Mouse (Mus musculus) thymus, postnatal 0 days (tissue): ENCODE data around the gene Mtch1. TPM values are rescaled to one million over a fixed set of nuclear protein-coding genes. Genes with fewer than 3 reads are reported as not detected.
A peak's percentile ranks its signal among the peaks of the same experiment; 100 is the strongest.

Source experiments
- DNase-seq: peaks from one replicate; pipeline ENCODE4 v3.0.0-alpha.2; 2015; ENCODE audit warnings: low spot score
- polyA plus RNA-seq: library from polyadenylated mRNA; unstranded; fragments of >200 nt; fragmentation: Nextera tagmentation; extraction: Ambion mirVana; gene quantifications from 2 replicates; pipeline ENCODE4 v1.2.1, GENCODE M21; 2015

Mtch1 gene
- polyA plus RNA-seq, 1 experiment from 2014 or later: 154 TPM

DNA sequence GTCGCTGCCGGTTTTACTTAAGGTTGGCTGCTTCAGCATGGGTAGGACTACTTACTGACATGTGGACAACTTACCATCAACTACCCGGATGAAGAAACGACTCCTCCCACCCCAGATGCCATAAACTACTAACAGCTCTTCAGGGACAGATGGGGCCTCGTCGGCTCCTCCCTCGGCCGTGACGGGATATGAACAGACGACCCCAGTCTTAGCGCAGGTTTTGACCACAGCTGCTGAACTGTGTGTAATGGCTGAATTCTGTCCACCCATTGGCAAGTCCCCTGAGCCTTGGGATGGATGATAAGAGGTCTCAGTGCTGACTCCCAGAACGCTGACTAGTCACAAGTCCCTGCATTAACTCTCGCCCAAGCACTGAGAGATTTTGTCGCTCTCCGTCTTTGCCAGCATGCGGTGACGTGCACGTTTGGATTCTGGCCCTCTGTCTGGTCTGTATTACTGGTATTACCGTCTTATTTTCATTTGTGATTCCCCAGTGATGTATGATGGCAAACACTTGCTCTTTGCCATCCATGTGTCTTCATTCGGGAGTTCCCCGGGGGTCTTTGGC lies 37.6 kb downstream of the Mtch1 start:
- no peak for DNase-seq

DNA sequence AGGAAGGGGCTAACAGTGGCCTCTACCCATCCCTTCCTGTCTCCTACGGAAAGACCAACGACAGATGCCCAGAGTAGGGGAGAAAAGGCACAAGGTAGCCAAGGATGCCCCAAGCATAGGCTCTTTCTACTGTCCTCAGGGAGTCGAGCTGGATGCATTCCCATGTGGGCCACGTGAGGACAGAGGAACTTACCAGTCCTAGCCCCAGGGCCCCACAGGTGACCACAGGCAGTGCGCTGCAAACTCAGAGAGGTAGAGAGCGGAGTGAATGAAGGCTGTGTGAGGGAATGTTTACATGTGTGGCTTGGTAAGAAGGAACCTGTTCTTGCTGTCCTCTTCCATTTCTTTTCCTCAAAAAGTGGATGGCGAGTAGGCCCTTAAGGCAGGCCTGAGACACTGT lies 41.9 kb downstream of the Mtch1 start:
- peak; percentile 18 for DNase-seq

DNA sequence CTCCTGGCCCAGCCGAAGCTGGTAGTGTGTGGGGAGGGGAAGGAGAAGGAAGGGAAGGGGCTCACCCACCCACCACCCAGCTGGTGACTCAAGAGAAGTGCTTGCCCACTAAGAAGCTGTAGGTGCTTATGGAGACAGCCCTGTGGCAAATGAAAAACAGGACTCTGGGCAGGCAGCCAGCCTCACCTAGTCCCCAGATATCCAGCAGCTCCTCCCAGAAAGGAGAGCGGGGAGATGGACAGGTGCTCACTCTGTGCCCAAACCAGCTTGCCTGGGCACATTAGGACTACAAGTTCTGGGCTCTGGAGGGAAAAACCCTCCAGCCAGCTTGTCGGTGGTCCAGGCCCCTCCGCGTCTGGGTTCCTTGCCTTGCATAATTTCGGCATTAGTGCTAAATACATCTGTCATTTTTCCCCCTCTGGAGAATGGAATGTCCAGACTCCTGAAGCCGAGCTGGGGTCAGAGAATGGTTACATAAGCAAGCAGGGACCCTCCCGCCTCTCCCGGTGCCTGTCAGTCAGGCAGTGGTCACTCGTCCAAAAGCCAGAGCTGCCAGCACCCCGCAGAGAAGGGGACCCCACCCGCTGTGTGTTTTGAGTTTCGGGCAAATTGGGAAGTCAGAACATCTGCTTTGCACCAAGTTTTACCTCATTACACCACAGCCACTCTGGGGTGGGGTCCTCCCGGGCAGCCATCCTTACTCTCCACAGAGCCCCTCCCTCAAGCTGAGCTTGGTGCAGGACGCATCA lies 42.5 kb downstream of the Mtch1 start:
- no peak for DNase-seq

GRCm38 (mm10) chr17:29304376-29305057 lies 43.2 kb downstream of the Mtch1 start:
- DNase-seq: peak; percentile 45

- peak; percentile 11 for DNase-seq
Measured at GRCm38 (mm10) chr17:29303856-29304255, 43.9 kb downstream of the Mtch1 start.

GRCm38 (mm10) chr17:29303087-29303486 lies 44.6 kb downstream of the Mtch1 start:
- DNase-seq: peak; percentile 66

GRCm38 (mm10) chr17:29302149-29302548 lies 45.6 kb downstream of the Mtch1 start:
- no peak for DNase-seq

DNA sequence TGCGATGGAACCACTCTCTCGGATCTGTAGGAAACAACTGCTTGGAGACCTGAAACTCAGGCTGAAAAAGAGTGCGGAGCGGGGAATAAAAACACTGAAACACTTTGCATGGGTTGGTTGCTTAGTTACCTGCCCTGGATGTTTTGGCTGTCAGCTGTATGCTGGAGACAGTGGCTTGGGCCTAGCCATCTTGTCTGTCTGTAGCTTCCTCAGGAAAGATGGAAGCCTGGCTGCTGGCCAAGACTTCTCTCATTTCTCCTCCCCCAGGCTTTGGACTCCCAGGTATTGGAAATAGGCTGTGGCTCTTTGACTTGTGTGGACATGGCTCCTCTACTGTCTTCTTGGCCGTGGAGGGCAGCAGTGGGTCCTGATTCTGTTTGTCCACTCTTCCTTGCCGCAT lies 46.3 kb downstream of the Mtch1 start:
- DNase-seq: no peak

GRCm38 (mm10) chr17:29300926-29301325 lies 46.8 kb downstream of the Mtch1 start:
- DNase-seq: no peak

DNA sequence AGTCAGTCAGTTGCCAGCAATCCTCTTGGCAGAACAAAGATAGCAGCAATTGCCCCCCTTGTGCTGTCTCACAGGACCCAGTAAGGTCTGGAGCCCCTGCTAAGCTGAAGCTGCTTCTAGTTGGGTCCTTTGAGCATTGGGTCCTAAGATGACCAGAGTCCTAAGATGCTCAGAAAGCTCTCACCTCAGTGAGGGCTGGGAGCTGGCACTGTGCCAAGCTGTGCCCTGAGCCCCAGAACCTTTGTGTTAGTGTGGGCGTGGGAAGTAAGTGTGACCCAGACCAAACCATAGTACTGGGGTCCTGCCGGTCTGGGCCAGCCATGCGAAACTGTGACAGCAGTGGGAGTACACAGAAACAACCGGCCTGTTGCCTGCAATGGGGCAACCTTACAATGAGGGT lies 48.5 kb downstream of the Mtch1 start:
- DNase-seq: no peak

DNA sequence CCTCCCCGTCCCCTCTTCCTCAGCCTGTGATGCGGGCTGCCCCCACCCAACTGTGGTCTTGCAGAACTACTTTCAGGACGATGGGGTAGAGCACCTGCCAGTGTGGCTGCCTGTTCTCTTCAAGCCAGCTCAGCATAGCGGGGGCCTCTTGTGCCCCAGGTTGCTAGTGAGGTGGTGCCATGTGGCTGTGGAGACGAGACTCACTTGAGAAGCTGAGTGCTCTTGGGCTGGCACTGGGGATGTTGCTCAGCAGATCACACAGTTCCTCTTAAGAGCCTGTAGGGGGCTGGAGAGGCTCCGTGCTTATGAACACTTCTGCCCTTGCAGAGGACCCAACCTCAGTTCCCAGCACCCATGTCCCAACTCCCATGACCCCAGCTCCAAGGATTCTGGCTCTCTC lies 49.9 kb downstream of the Mtch1 start:
- peak; percentile 77 for DNase-seq

GRCm38 (mm10) chr17:29297321-29297720 lies 50.4 kb downstream of the Mtch1 start:
- no peak for DNase-seq

DNA sequence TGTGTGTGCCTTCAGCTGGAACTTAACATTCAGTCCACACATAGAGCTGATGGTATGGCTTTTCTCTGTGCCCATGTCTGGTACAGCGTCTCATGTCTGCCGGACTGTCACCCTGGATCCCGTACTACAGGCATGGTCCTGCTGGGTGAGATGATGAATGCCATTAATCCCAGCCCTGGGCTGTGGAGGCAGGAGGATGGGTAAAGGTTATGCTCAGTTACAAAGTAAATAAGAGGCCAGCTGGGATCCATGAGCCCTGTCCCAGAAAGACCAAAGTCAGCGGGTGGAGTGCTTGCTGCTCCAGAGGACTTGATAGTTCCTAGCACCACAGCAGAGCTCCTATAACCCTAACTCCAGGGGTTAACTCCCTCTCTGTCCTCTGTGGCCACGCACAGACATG lies 51.9 kb downstream of the Mtch1 start:
- DNase-seq: no peak

DNA sequence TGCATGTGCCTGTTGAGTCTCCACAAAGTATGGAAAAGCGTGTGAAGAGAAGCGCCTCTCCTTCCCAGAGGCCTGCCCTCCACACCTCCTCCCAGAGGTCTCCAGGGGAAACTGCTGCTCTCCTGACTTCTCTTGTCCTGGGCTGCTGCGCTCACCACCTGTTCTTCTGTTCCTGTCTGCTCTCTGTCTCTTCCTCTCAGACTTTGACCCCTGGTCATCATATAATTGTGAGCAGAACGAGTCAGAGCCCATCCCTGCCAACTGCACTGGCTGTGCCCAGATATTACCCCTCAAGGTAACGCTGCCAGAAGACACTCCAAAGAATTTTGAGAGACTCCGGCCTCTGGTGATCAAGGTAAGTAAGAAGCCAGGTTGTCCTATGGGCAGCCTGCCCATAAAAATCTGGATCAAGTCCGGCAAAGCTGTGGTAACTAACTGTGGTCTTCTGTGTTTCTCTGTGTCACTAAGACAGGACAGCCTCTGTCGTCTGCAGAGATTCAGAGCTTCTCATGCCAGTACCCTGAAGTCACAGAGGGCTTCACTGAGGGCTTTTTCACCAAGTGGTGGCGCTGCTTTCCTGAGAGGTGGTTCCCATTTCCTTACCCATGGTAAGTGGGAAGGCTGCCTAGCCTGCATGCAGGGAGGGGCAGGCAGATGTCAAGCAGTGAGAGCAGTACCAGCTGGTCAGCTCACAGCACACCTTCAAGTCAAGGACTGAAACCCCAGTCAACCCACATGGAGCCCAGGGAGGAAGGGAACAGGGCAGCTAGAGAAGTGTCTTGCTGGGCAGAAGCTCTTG lies 53.7 kb downstream of the Mtch1 start:
- DNase-seq: no peak

DNA sequence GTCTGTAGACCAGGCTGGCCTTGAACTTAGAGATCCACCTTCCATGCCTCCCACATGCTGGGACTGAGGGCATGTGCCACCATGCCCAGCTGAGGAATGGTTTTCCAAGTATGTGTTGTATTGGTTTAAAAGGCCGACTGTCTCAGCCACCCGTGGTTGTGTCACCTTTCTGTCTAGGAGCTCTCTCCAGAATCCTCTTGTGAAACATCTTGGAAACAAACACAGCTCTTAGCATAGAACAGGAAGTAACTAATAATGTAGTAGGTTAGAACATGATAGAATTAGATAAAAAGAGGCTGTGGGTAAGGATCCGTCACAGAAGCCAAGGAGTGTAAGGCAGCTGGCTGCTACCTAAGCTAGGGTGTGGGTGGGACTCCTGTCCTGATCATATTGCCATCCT lies 54.7 kb downstream of the Mtch1 start:
- no peak for DNase-seq

DNA sequence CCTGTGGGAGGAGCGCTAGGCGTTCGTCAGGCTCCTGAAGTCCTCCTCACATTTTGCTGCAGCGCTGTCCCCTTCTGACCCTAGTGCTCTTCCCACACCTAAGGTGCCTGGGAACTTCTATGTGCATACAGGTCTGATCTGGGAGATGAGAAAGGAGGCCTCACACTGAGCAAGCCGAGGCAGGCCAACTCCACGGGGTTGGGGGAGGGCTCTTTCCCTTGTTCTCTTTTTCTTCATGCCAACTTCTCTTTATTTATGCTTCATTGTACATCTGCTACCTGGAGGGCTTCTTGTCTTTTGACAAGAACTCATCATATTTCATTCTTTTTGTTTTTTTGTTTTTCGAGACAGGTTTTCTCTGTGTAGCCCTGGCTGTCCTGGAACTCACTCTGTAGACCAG lies 55.9 kb downstream of the Mtch1 start:
- DNase-seq: no peak

DNA sequence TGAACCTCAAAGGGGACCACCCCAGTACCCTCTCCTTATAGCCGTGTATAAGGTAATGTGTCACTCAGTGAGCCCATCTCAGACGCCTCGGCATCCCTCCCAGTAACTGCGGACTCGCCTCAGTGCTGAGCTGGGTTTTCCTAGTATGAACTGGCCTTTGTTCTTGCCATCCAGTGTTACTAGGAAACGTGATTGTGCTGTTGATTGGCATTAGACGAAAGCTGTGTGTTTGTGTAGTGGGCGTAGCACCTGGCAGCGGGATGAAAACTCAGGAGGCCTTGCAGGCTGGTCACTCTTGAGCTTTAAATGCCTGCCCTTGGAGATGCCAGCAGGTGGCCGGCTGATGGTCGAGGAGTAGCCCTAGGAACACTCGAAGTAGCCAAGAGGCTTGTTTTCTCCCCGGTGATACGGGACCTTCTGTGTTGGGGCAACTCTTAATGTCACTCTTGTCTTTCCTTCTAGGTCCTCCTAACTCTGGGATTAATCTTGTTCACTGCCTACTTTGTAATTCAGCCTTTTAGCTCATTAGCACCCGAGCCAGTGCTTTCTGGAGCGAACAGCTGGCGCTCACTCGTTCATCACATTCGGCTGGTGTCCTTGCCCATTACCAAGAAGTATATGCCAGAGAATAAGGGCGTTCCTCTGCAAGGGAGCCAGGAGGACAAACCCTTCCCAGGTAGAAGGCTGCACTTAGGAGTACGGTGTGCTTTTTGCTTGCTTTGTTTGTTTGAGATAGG lies 65.3 kb downstream of the Mtch1 start:
- no peak for DNase-seq
